Mouse (Mus musculus): ENCODE measurements around the gene Med12l.
"Not testable (repeated sequence)": the region's sequence is repeated elsewhere in the genome, so short reads cannot be mapped to it uniquely, and the experiment has no call there.

Med12l gene

GRCm38 (mm10) chr3:59098540-59098939, 92.9 kb downstream of the Med12l start:
- DNase-seq (ENCODE audit: low read depth, low spot score) = no peak

GRCm38 (mm10) chr3:59101218-59101986, 95.8 kb downstream of the Med12l start, which contains the start of gene Gpr171:
Gene Gpr171, minus strand, starts transcription at chr3:59101821.
- DNase-seq (ENCODE audit: low read depth, low spot score) = no peak

DNA sequence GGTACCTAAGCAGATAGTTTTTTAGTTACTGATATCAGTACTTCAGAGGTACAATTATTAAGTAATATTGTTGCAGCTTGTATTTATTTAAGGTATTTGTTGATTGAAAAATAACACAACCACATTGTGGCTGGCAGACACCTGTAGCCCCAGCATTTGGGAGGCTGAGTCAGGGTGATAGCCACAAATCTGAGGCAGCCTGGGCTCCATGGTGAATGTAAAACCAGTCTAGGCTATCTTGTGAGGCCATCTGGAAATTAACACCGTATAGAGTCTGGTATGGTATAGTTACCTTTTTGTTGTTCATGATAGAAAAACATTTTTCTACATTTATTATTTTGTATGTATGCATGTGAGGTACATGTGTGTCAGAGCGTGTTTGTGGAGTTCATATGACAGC, 96.5 kb downstream of the Med12l start:
- DNase-seq (ENCODE audit: low read depth, low spot score) = no peak

GRCm38 (mm10) chr3:59104462-59104861, 98.8 kb downstream of the Med12l start:
- DNase-seq (ENCODE audit: low read depth, low spot score) = no peak

DNA sequence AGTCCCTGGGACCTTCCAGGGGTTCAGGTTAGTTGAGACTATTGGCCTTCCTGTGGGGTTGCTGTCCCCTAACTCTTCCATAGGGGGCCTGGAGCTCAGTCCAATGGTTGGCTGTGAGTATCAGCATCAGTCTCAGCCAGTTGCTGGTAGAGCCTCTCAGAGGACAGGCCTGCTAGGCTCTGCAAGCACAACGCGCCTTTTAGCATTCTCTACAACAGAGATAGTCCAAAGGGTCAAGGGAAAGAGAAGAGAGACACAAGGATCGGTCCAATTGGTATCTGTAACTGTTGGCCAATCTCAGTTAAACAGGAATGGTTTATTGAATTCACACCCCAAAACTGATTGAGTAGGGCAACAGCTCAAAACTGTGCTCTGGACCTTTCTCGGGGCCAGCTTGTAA, 101.8 kb downstream of the Med12l start:
- DNase-seq (ENCODE audit: low read depth, low spot score) = no peak

GRCm38 (mm10) chr3:59109834-59110233, 104.2 kb downstream of the Med12l start:
- not testable (repeated sequence) for DNase-seq (ENCODE audit: low read depth, low spot score)

- DNase-seq (ENCODE audit: low read depth, low spot score) = no peak
Measured at GRCm38 (mm10) chr3:59111944-59112343, 106.3 kb downstream of the Med12l start.

DNA sequence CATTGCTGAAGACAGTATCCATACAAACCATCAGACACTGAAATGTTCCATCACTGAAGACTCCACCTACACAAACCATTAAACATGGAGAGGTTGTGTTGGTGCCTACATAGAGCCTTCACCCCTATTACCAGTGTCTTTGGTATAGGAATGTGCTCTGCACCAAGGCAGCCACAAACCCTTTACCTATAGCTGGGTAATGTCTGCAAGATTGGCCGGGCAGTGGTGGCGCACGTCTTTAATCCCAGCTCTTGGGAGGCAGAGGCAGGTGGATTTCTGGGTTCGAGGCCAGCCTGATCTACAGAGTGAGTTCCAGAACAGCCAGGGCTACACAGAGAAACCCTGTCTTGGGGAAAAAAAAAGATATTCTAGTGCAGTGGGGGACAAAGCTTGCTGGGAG, 107.7 kb downstream of the Med12l start:
- not testable (repeated sequence) for DNase-seq (ENCODE audit: low read depth, low spot score)

- no peak for DNase-seq (ENCODE audit: low read depth, low spot score)
Measured at GRCm38 (mm10) chr3:59113973-59114517, 108.4 kb downstream of the Med12l start.

DNA sequence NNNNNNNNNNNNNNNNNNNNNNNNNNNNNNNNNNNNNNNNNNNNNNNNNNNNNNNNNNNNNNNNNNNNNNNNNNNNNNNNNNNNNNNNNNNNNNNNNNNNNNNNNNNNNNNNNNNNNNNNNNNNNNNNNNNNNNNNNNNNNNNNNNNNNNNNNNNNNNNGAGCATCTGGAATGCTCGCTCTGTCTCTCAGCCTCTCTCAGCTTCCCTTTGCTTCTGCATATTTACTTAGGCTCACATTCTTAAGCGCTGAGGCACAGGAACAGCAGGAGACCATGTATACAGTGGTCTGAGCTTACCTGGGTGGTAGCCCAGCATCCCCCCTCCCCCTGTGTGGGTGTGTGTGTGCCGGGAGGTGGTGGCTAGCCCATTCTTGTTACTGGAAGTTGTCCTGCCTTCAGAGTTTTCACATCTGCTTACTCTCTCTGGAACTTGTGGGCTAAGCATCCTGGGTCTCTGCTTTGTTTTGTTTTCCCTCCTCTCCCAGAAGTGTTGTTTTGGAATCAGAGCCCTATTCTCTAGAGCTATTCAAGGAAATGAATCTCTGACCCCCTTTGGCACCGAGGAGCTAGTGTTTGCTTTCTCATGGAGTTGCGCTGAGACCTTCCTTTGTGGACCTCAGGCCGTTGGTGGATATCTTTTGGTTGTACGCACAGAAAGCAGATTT, 115.6 kb downstream of the Med12l start:
- DNase-seq (ENCODE audit: low read depth, low spot score) = no peak

GRCm38 (mm10) chr3:59121780-59122449, 116.3 kb downstream of the Med12l start:
- no peak for DNase-seq (ENCODE audit: low read depth, low spot score)

DNA sequence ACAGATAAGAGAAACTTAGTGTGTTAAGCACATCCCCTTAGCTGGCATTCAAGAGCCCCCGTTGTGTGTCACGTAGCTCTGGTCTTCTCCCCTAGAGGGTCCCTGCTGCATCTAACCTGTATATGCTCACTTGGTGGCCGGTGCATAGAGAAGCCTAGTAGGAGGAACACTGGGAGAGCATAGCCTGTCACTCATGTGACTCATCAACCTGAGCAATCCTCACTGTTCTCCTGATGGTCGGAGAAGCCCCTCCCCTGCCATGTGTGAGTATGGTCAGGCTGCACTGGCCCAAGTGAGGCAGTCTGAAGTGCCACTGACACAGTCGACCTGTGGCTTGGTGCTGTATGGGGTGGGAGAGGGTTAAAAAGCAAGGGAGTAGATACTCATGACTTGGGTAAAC, 119.4 kb downstream of the Med12l start:
- DNase-seq (ENCODE audit: low read depth, low spot score) = no peak

GRCm38 (mm10) chr3:59125783-59126555, 120.3 kb downstream of the Med12l start:
- DNase-seq (ENCODE audit: low read depth, low spot score) = no peak

- DNase-seq (ENCODE audit: low read depth, low spot score) = no peak
Measured at GRCm38 (mm10) chr3:59128681-59129080, 123.1 kb downstream of the Med12l start.

DNA sequence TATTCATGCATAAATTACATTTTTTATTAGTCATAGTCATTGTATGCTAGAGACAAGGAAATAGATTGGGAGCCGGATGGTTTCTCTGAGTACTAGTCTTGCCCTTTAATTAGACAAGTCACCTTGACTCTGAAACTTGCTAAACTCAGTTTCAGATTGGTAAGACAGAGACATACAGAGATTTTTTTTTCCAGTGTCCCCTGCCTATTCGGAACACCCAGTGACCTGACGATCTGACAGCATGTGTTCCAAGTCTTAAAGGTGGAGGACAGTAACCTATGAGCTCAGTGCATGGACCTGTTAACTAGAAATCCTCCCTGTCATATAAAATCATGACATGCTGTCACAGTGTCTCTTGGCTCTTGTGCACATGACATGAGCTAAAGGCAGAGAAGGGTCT, 123.9 kb downstream of the Med12l start:
- DNase-seq (ENCODE audit: low read depth, low spot score) = no peak

DNA sequence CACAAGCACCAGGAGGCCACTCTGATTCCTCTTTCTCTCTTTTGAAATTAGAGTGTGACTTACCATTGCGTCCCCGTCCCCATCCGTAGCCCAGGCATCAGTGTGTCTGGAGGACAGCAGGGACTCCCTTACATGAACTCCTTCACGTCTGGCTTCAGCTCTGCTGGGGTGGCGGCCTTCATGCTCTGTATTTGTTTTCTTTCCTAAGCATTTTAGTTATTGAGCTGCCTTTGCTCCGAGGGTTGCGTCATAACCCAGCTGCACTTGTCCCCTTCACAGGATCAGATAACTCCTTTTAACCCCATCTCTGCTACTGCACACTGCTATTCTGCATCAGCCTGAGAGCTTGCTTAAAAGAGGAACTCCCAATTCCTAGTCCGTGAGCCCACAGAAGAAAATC, 124.8 kb downstream of the Med12l start:
- no peak for DNase-seq (ENCODE audit: low read depth, low spot score)

GRCm38 (mm10) chr3:59131081-59131480, 125.5 kb downstream of the Med12l start:
- no peak for DNase-seq (ENCODE audit: low read depth, low spot score)

DNA sequence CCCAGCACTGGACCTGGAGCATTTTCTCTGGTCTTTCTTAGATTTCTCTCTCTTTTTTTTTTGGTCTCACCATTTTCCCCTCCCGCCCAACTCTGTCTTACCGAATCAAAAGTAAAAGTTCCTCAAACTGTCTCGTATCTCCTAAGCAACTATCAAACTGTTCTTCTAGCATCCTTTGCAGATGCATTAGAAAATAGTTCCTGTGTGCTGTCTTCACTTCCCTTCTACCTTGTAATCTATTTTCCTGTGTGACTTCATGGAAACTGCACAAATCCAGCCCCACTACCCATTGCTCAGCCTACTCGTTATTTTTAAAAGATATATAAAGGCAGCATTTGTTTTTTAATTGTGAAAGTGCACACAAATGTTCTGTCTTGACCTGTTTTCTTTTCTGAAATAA, 126.3 kb downstream of the Med12l start:
- DNase-seq (ENCODE audit: low read depth, low spot score) = no peak

GRCm38 (mm10) chr3:59133189-59133588, 127.6 kb downstream of the Med12l start:
- no peak for DNase-seq (ENCODE audit: low read depth, low spot score)

DNA sequence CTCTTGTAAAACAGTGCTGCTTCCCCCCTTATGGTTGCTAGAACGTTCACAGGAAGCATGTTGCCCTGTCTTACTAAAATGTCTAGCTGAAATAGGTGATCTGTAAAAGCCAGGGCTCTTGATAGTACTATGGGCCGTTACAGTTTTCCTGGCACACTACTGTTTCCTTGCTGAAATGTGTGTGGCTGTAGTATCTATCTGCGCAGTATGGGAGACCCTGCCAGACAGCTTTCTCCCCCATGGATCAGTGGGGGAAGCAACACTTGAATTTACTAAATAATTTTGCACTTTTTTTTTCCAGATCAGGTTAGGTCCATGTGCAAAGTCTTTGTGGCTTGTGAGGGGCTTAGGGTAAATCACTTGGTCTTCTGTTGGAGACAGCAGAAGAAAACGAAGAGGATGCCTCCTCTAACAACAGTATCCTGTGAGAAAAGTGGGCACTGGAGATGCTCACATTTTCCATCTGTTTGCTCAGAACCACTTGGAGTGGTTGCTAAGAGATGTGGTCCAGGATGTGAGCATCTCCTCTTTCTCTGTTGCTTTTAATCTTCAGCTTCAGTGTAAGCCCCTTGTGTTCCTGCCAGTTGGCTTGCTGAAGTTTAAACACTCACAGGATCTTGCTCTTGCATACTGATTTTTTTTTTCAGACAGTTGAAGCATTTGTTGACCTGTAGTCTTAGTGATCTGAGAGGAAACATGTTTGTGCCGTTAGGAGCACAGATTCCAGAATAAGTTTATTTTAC, 130.5 kb downstream of the Med12l start:
- DNase-seq (ENCODE audit: low read depth, low spot score) = no peak

- DNase-seq (ENCODE audit: low read depth, low spot score) = no peak
Measured at GRCm38 (mm10) chr3:59138946-59139468, 133.4 kb downstream of the Med12l start.

All from retina, adult 2 months (tissue).